Mouse (Mus musculus): Measurements from ENCODE around the gene Clec18a. TPM values are rescaled to one million over a fixed set of nuclear protein-coding genes. Genes with fewer than 3 reads are reported as not detected.
"Not testable (repeated sequence)": the region's sequence is repeated elsewhere in the genome, so short reads cannot be mapped to it uniquely, and the experiment has no call there.

The Clec18a gene
- total RNA-seq (2012; rRNA removed) (not detected in 2 replicates), polyA plus RNA-seq (2012; ENCODE audit: insufficient read depth in 1 of 2, insufficient read length in 2 of 2, low read depth in 1 of 2, low replicate concordance in 2 of 2, missing spikeins in 1 of 2) (not detected)

DNA sequence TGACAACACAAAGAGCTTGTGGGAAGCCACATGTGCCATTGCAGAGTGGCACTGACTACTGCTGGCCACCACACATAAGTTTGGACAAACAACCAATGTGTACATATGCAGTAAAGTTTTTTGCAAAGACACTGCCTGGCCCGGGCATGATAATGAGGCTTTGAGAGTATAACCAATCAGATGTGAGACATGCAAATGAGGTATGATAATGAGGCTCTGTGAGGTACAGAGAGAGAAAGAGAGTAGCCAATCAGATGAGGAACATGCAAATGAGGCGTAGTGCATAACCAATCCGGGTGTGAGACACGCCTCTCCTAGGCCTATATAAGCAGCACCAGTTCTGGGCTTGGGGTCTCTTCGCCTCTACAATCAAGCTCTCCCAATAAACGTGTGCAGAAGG is at the start of gene Clec18a:
Gene Clec18a (minus strand): TSS at position 101 of the 400 bp plus-strand sequence.
- not testable (repeated sequence) for H3K9ac ChIP-seq (ENCODE audit: control insufficient read depth, low read depth, low read length, poor library complexity, severe bottlenecking); H3K9me3 ChIP-seq (replicated peaks; ENCODE audit: insufficient read depth, low read length); H3K27ac ChIP-seq (ENCODE audit: control insufficient read depth, low read depth, low read length); H3K4me3 ChIP-seq (ENCODE audit: control insufficient read depth in 1 of 2, insufficient read depth in 1 of 2, low read depth in 2 of 2, low read length in 2 of 2); DNase-seq (ENCODE audit: low read depth, low spot score); H3K4me1 ChIP-seq (ENCODE audit: control insufficient read depth in 1 of 2, insufficient read depth in 2 of 2, low read length in 2 of 2); H3K79me2 ChIP-seq (ENCODE audit: control insufficient read depth, insufficient read depth, low read length, poor library complexity); H3K36me3 ChIP-seq (ENCODE audit: control insufficient read depth in 1 of 2, insufficient read depth in 2 of 2, low read length in 2 of 2); H3K27me3 ChIP-seq (ENCODE audit: control insufficient read depth in 1 of 2, insufficient read depth in 2 of 2, low read length in 2 of 2)
- peak; percentile 63; the same call in 1 of the 2 replicates for TF ChIP-seq TBP (IDR thresholded peaks at IDR 0.05; ENCODE audit: low read depth, low read length)

DNA sequence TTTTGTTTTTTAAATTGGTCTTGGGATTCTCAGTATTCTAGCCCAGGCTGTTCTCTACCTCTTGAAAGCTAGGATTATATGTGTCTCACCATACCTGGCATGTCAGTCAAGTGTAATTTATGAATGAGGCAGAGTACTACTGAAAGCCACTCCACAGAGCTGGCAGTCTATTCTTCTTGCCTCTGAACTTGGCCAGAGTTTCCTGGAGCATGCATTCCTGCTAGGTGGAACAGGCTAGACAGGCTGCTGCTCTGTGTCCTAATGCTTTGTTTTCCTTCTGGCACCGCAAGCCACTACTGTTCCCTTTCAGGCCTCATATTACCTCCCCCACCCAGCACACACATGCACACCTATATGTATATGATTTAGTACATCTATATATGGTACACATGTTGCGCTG is 38.5 kb upstream of the Clec18a start:
- no peak for DNase-seq (ENCODE audit: low read depth, low spot score)
- Histone ChIP-seq H3K79me2 (ENCODE audit: control insufficient read depth, insufficient read depth, low read length, poor library complexity) (no peaks in the 10 kb centered on the region), H3K9ac (ENCODE audit: control insufficient read depth, low read depth, low read length, poor library complexity, severe bottlenecking) (no peak overlapping the region), H3K9me3 (replicated peaks; ENCODE audit: insufficient read depth, low read length) (no peaks in the 10 kb centered on the region), H3K4me1 (ENCODE audit: control insufficient read depth in 1 of 2, insufficient read depth in 2 of 2, low read length in 2 of 2) (no peaks in the 10 kb centered on the region), H3K4me3 (ENCODE audit: control insufficient read depth in 1 of 2, insufficient read depth in 1 of 2, low read depth in 2 of 2, low read length in 2 of 2) (no peak overlapping the region), H3K36me3 (ENCODE audit: control insufficient read depth in 1 of 2, insufficient read depth in 2 of 2, low read length in 2 of 2) (peaks cover 0 to 2% of the 10 kb centered on the region in 2 experiments; a peak in 1 of 4 replicates), H3K27ac (ENCODE audit: control insufficient read depth, low read depth, low read length) (no peak overlapping the region), H3K27me3 (ENCODE audit: control insufficient read depth in 1 of 2, insufficient read depth in 2 of 2, low read length in 2 of 2) (no peaks in the 10 kb centered on the region)
- TF ChIP-seq POLR2A (IDR thresholded peaks at IDR 0.05; ENCODE audit: control insufficient read depth in 1 of 2, insufficient read depth in 1 of 2, low read depth in 1 of 2, low read length in 2 of 2, poor library complexity in 1 of 2): no peak
- TF ChIP-seq JUND (IDR thresholded peaks at IDR 0.05; ENCODE audit: low read depth, low read length): no peak
- no peak for TF ChIP-seq CTCF (IDR thresholded peaks at IDR 0.05 in 2 of 3, conservative IDR thresholded peaks at IDR 0.05 in 1 of 3; ENCODE audit: control insufficient read depth in 1 of 3, insufficient read depth in 1 of 3, low read depth in 2 of 3, low read length in 3 of 3, poor library complexity in 1 of 3, severe bottlenecking in 1 of 3)
- TF ChIP-seq TBP (IDR thresholded peaks at IDR 0.05; ENCODE audit: low read depth, low read length): no peak
- no peak for TF ChIP-seq SIN3A (IDR thresholded peaks at IDR 0.05; ENCODE audit: low read length)
- no peak for TF ChIP-seq KAT2A (conservative IDR thresholded peaks at IDR 0.05; ENCODE audit: low read depth, low read length)
- no peak for TF ChIP-seq POLR2AphosphoS5 (IDR thresholded peaks at IDR 0.05; ENCODE audit: borderline replicate concordance, low read depth, low read length)
- no peak for TF ChIP-seq TCF12 (IDR thresholded peaks at IDR 0.05; ENCODE audit: low read depth, low read length)
- no peak for TF ChIP-seq GABPA (IDR thresholded peaks at IDR 0.05; ENCODE audit: low read depth, low read length)
- TF ChIP-seq MAZ (IDR thresholded peaks at IDR 0.05; ENCODE audit: low read depth, low read length): no peak
- no peak for TF ChIP-seq MYB (IDR thresholded peaks at IDR 0.05; ENCODE audit: low read depth, low read length)
- no peak for TF ChIP-seq HCFC1 (IDR thresholded peaks at IDR 0.05; ENCODE audit: low read depth, low read length)

DNA sequence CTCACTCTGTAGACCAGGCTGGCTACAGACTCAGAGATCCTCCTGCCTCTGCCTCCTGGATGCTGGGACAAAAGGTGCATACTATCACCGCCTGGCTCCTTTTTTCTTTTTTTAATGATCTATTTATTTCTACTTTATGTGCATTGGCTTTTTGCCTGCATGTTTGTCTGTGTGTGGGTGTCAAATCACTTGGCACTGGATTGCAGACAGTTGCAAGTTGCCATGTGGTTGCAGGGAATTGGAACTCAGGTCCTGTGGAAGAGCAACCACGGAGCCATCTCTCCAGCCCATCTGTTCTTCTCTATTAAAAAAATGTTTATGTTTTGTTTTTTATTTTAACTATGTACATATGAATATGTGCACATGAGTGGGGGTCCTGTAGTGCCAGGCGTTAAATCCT is 27.3 kb upstream of the Clec18a start:
- Histone ChIP-seq H3K79me2 (ENCODE audit: control insufficient read depth, insufficient read depth, low read length, poor library complexity) (no peaks in the 10 kb centered on the region), H3K9ac (ENCODE audit: control insufficient read depth, low read depth, low read length, poor library complexity, severe bottlenecking) (no peak overlapping the region), H3K4me1 (ENCODE audit: control insufficient read depth in 1 of 2, insufficient read depth in 2 of 2, low read length in 2 of 2) (no peaks in the 10 kb centered on the region), H3K9me3 (replicated peaks; ENCODE audit: insufficient read depth, low read length) (no peaks in the 10 kb centered on the region), H3K36me3 (ENCODE audit: control insufficient read depth in 1 of 2, insufficient read depth in 2 of 2, low read length in 2 of 2) (peaks cover 0 to 13% of the 10 kb centered on the region in 2 experiments; a peak in 2 of 4 replicates), H3K27me3 (ENCODE audit: control insufficient read depth in 1 of 2, insufficient read depth in 2 of 2, low read length in 2 of 2) (no peaks in the 10 kb centered on the region), H3K27ac (ENCODE audit: control insufficient read depth, low read depth, low read length) (no peak overlapping the region), H3K4me3 (ENCODE audit: control insufficient read depth in 1 of 2, insufficient read depth in 1 of 2, low read depth in 2 of 2, low read length in 2 of 2) (no peak overlapping the region)
- TF ChIP-seq USF1 (IDR thresholded peaks at IDR 0.05; ENCODE audit: low read depth, low read length) (no peak), EP300 (IDR thresholded peaks at IDR 0.05; ENCODE audit: low read depth in 1 of 2, low read length in 2 of 2) (no peak)
- no peak for DNase-seq (ENCODE audit: low read depth, low spot score)

All from MEL (cell line).